Mouse (Mus musculus) C2C12 (cell line): Measurements from ENCODE around the gene Slc2a12. TPM values are rescaled to one million over a fixed set of nuclear protein-coding genes. Genes with fewer than 3 reads are reported as not detected.

Experiments
- H3K27me3 ChIP-seq: one replicate; pipeline ENCODE4 v1.6.1; 2011; ENCODE audit not compliant: control insufficient read depth, insufficient read depth, insufficient read length
- H3K36me3 ChIP-seq: one replicate; pipeline ENCODE4 v1.6.1; 2011; ENCODE audit not compliant: control insufficient read depth, insufficient read depth
- H3K4me3 ChIP-seq: one replicate; pipeline ENCODE4 v1.5.1; 2011; ENCODE audit warnings: mild to moderate bottlenecking, control low read depth; ENCODE audit not compliant: poor library complexity, insufficient read depth, severe bottlenecking
- H3K79me2 ChIP-seq: one replicate; pipeline ENCODE4 v1.6.1; 2011; ENCODE audit not compliant: control insufficient read depth, insufficient read depth
- H3K79me3 ChIP-seq: one replicate; pipeline ENCODE4 v1.6.1; 2011; ENCODE audit warnings: low read depth, control low read depth
- H3ac ChIP-seq: one replicate; pipeline ENCODE3; 2011; ENCODE audit warnings: low read depth; ENCODE audit not compliant: control insufficient read depth, insufficient read length
- CEBPB ChIP-seq: IDR thresholded peaks from one replicate; pipeline ENCODE4 v1.6.1; 2011; ENCODE audit warnings: low read depth, mild to moderate bottlenecking, control low read depth, moderate library complexity
- CTCF ChIP-seq: IDR thresholded peaks from one replicate; pipeline ENCODE4 v1.5.1; 2011; ENCODE audit not compliant: control insufficient read depth, insufficient read depth, insufficient read length
- FOSL1 ChIP-seq: IDR thresholded peaks from one replicate; pipeline ENCODE4 v1.8.0; 2011; ENCODE audit warnings: mild to moderate bottlenecking, low read length; ENCODE audit not compliant: poor library complexity, insufficient read depth, severe bottlenecking
- MAX ChIP-seq: IDR thresholded peaks from one replicate; pipeline ENCODE4 v1.6.1; 2011; ENCODE audit warnings: mild to moderate bottlenecking, control low read depth
- MYOD1 ChIP-seq: IDR thresholded peaks from one replicate; pipeline ENCODE4 v1.6.1; 2011; ENCODE audit warnings: low read depth; ENCODE audit not compliant: control insufficient read depth, insufficient read length
- MYOG ChIP-seq: IDR thresholded peaks from one replicate; pipeline ENCODE4 v1.6.1; 2011; ENCODE audit not compliant: control insufficient read depth, insufficient read length; ENCODE audit errors: extremely low read depth
- USF1 ChIP-seq: IDR thresholded peaks from one replicate; pipeline ENCODE4 v1.6.1; 2011; ENCODE audit warnings: low read depth, mild to moderate bottlenecking, control low read depth, moderate library complexity
- polyA plus RNA-seq: library from polyadenylated mRNA; unstranded; fragments of >200 nt; fragmentation: generic; extraction: Trizol; gene quantifications from one replicate; pipeline ENCODE4 v1.2.1, GENCODE M21; 2012; ENCODE audit warnings: missing spikeins

Slc2a12 gene
- polyA plus RNA-seq, 1 experiment = not detected

DNA sequence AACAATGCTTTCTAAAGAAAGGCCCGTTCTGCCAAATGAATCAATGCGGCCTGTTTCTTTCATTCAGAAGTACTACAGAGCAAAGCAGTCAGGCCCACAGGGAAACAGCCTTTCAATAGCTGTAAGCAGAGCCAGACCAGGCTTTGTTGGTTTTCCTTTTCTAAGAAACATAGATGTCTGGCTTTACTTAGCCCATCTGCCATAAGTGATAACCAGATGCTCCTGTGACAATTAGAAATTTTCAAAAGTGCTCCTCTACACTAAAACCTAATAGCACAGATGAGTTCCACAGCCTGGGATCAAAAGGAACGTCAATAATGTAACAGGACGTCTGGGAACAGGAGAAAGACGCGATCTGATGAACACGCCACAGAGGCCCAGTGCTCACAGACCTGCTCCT, 81.5 kb downstream of the Slc2a12 start:
- no peaks in the 10 kb centered on the region for H3K36me3 ChIP-seq
- H3K27me3 ChIP-seq = no peaks in the 10 kb centered on the region
- TF ChIP-seq CTCF (no peak), CEBPB (no peak), MAX (no peak), MYOD1 (no peak)
- H3K4me3 ChIP-seq = no peak overlapping the region
- peaks cover 99% of the 10 kb centered on the region for H3K79me2 ChIP-seq
- peaks cover 92% of the 10 kb centered on the region for H3K79me3 ChIP-seq
- H3ac ChIP-seq = no peak overlapping the region

DNA sequence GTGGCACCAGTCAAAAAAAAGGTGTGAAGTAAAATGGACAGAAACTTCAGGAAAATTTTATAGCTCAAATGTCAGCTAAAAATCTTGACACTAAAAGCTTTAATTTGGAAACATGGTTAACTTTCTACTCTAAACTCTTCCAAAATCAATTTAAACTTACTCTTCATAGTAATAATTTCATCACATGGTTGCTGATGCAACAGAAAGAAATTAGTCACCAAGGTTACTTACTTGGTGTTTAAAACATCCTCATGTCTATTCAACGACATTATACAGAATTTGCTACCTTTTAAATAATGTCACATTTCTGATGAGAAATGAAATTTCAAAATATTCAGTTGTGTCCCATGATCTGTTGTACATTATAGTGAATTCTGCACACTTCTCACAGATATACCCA, 83.4 kb downstream of the Slc2a12 start:
- no peak for TF ChIP-seq MAX
- TF ChIP-seq MYOD1 = no peak
- Histone ChIP-seq H3ac (no peak overlapping the region), H3K27me3 (no peaks in the 10 kb centered on the region), H3K79me2 (peaks cover 79% of the 10 kb centered on the region), H3K36me3 (no peaks in the 10 kb centered on the region), H3K4me3 (no peak overlapping the region), H3K79me3 (peaks cover 72% of the 10 kb centered on the region)

DNA sequence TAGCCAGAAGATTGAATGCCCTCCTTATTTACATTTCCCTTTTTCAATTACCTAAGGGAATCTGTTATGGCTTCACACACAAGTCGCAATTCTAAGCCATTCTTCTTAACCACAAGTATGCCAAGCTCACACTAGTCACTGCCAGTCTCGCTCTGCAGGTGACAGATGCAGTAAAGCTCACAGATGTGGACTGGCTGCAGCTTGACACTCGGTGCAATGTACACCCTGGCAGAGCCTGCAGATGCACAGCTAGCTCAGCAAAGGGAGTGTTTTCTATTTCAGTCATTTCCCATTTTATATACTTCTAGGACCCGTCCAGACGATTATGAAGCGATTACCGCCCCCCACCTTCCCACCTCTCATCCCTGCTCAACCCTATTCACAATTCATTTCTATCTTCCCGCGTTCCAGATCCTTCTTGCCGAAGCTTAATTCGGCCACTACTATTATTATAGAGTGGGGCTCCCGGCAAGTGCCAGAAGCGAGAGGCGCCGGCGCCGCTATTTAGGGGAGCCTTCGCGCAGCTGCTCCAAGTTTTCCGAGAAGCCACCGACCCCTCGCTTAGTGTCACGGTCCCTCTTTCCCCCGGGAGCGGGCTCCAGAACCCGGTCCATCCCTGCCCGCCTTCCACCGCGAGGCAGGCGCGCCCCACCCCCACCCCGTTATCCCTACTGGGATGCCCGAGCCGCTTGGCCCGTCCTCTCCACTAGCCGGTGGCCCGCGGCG, 85.6 kb downstream of the Slc2a12 start:
- peak overlapping the region; percentile 93 for H3K4me3 ChIP-seq
- H3ac ChIP-seq = peak overlapping the region; percentile 83
- no peaks in the 10 kb centered on the region for H3K27me3 ChIP-seq
- peaks cover 57% of the 10 kb centered on the region for H3K79me2 ChIP-seq
- no peaks in the 10 kb centered on the region for H3K36me3 ChIP-seq
- peaks cover 51% of the 10 kb centered on the region for H3K79me3 ChIP-seq
- TF ChIP-seq CEBPB (no peak), MYOD1 (peak; percentile 55)

DNA sequence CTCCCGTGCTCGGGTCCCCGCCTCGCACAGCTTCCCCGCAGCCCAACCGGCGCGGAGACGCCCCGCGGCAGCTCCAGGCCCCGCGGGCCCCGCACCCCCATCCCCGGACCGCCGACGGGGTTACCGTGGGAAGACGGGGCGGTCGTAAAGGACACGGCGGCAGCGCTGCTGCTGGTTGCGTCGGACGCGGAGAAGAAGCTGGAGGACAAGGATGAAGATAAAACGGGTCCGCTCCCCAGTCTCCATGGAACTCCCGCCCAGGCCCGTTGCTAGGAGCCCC, 86.1 kb downstream of the Slc2a12 start:
- peaks cover 50% of the 10 kb centered on the region for H3K79me3 ChIP-seq
- no peaks in the 10 kb centered on the region for H3K36me3 ChIP-seq
- no peaks in the 10 kb centered on the region for H3K27me3 ChIP-seq
- H3K79me2 ChIP-seq = peaks cover 52% of the 10 kb centered on the region
- peak overlapping the region; percentile 93 for H3K4me3 ChIP-seq
- TF ChIP-seq MYOD1 = no peak
- TF ChIP-seq CTCF = no peak
- no peak for TF ChIP-seq MYOG
- TF ChIP-seq FOSL1 = no peak
- no peak for TF ChIP-seq CEBPB
- no peak for TF ChIP-seq USF1
- no peak for TF ChIP-seq MAX
- peak overlapping the region; percentile 83 for H3ac ChIP-seq

DNA sequence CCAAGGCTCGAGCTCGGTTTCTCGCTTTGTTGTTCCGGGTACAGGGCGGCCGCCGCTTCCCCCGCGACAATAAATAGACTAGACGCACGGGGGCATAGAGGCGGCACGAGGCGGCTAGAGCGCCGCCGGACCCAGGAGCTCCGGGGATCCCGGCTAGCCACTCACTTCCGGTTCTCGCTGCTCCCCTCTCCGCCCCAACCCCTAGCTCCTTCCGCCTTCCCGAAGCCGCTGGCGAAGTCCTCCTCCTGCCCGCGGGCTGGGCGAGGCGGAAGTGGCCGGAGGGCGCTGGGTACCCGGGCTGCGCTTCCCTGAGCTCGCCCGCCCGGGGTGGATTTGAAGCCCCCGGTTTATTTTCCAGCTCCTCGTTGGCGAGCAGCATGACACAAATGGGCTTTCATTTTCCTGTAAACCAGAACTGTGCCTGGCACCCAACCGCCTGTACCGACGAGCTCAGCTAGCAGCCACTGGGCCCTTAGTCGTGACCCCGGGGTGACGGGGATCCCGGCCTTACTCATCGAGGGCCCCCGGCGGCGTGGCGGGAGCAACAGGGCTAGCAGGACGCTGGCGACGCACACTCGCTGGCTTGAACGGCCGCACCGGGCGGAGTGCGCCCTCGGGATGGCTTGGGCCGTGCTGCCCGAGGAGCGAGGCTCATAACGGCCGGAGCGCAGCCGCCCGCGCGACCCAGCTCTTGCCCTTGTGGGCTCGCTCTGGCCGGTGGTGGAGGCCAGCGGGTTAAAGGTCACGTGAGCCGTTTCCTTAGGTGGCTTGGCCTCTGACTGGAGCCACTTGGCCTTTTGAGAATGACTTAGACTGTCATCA, 86.7 kb downstream of the Slc2a12 start, which contains the start of gene Tbpl1:
Gene Tbpl1 (minus strand): TSS at position 667 of the 822 bp plus-strand sequence.
- no peaks in the 10 kb centered on the region for H3K27me3 ChIP-seq
- peak within 1 kb of the TSS; percentile 93 for H3K4me3 ChIP-seq
- H3ac ChIP-seq = peak within 1 kb of the TSS; percentile 96
- TF ChIP-seq MYOG (no peak), FOSL1 (no peak), MYOD1 (no peak), CEBPB (no peak), USF1 (peak; percentile 84), CTCF (no peak), MAX (peak; percentile 62)
- peaks cover 47% of the 10 kb centered on the region for H3K79me2 ChIP-seq
- no peaks in the 10 kb centered on the region for H3K36me3 ChIP-seq
- peaks cover 44% of the 10 kb centered on the region for H3K79me3 ChIP-seq

DNA sequence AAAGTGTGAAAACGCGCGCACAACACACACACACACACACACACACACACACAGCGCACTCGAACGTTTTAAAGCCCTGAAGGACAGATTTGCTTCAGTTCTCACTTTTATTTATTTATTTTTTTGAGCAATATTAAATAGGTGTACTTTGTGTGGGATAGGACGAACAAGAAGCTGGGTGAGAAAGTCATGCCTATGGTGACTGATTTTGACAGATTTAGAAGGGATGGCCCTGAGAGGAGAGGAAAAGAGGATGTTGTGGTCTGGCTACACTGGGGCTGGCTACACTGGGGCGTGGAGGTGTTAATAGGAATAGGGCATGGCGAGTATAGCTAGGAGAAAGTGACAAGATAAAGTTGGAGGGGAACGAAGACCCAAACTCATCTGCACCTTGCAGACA, 87.4 kb downstream of the Slc2a12 start:
- Histone ChIP-seq H3K4me3 (peak overlapping the region; percentile 93), H3K27me3 (no peaks in the 10 kb centered on the region), H3K79me2 (peaks cover 40% of the 10 kb centered on the region), H3K36me3 (no peaks in the 10 kb centered on the region), H3ac (no peak overlapping the region), H3K79me3 (peaks cover 37% of the 10 kb centered on the region)
- TF ChIP-seq USF1 (no peak), FOSL1 (no peak), MYOD1 (no peak), CEBPB (no peak), CTCF (no peak), MAX (no peak), MYOG (no peak)
